Mouse (Mus musculus) limb, embryonic 12.5 days (tissue): ENCODE measurements at regions not wholly inside any gene's neighbourhood (a gene's known extent, or its start where the extent isn't known, plus 50 kb on each side); places are given as distances from the start of the nearest gene placed in this dataset.

Source experiments
- ATAC-seq: fragments of 200-750 bp; cut with Nextera tagmentation; 2 replicates; pipeline ENCODE4 v1.8.0; 2017; ENCODE audit warnings: low read depth, moderate TSS enrichment; ENCODE audit not compliant: insufficient number of reproducible peaks, insufficient read depth, low FRiP score, low TSS enrichment
- H3K27ac ChIP-seq: fragments of 300-500 bp; sonication (generic); 2 replicates; pipeline ENCODE4 v1.5.1; 2016; ENCODE audit warnings: mild to moderate bottlenecking, moderate library complexity
- H3K27me3 ChIP-seq: fragments of 300-500 bp; sonication (generic); 2 replicates; pipeline ENCODE4 v1.6.1; 2016; ENCODE audit warnings: mild to moderate bottlenecking, moderate library complexity
- H3K36me3 ChIP-seq: fragments of 300-500 bp; sonication (generic); 2 replicates; pipeline ENCODE4 v1.6.1; 2016; ENCODE audit warnings: mild to moderate bottlenecking, moderate library complexity
- H3K4me1 ChIP-seq: fragments of 300-500 bp; sonication (generic); replicated peaks from 2 replicates; pipeline ENCODE4 v1.6.1; 2016
- H3K4me2 ChIP-seq: fragments of 300-500 bp; sonication (generic); 2 replicates; pipeline ENCODE4 v1.6.1; 2016; ENCODE audit warnings: mild to moderate bottlenecking, moderate library complexity
- H3K4me3 ChIP-seq: fragments of 300-500 bp; sonication (generic); replicated peaks from 2 replicates; pipeline ENCODE4 v1.5.1; 2016; ENCODE audit warnings: mild to moderate bottlenecking
- H3K9ac ChIP-seq: fragments of 300-500 bp; sonication (generic); replicated peaks from 2 replicates; pipeline ENCODE4 v1.6.1; 2016; ENCODE audit warnings: mild to moderate bottlenecking, moderate library complexity
- H3K9me3 ChIP-seq: fragments of 300-500 bp; sonication (generic); 2 replicates; pipeline ENCODE4 v1.6.1; 2016; ENCODE audit warnings: mild to moderate bottlenecking, moderate library complexity
- WGBS: fragments of 180-500 bp; shearing (Covaris S2); methylation state at CpG from one replicate; pipeline ENCODE4 v1.1.7; 2016; 5-methylcytosine and 5-hydroxymethylcytosine counted together

DNA sequence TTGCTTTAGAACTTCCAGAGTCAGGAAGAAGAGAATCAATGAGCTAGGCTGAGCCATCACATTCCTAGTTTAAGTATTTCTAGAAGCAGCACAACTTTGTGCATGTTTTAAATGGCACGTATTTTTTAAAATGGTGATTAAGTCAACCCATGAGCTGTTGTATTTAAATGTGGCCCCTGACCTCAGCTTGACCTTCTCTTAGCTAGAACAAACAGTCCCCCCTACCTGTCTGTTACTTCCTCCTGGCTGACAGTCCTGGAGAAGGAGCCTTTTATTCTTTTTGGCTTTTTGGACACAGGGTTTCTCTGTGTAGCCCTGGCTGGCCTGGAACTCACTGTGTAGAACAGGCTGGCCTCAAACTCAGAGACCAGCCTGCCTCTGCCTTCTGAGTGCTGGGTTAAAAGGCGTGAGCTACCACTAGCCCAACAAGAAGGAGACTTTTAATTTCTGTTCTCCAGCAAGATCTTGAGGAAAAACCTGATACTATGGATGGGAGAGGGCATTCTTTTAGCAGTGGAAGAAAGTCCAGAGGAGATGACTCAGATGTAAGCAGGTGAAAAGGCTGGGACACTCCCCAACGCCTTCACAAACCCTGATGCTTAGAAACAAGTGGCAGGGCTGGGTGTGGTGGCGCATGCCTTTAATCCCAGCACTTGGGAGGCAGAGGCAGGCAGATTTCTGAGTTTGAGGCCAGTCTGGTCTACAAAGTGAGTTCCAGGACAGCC lies 69.3 kb upstream of the Rap1b start:
- no peak overlapping the region for H3K9ac ChIP-seq
- ATAC-seq = no peak
- no peak overlapping the region for H3K4me2 ChIP-seq

DNA sequence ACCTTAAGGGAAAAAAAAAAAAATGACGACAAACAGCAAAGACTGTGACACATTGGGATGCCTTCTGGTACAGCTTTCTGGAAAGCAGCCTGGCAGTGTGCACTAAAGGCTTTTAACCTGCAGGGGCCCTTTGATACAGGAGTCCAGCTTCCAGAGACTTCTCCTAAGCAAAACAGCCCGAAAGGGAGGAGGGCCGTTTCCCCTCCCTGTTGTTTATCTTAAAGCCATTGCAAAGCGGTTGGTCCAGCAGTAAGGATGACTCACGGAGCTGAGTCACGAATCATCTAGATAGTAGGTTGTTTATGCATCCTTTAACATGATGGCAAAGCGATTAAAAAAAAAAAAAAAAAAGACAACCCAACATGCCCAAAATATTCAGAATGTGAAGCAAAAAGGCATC lies 70.4 kb upstream of the Rap1b start:
- Histone ChIP-seq H3K4me2 (no peak overlapping the region), H3K27ac (no peak overlapping the region), H3K4me1 (no peaks in the 10 kb centered on the region), H3K9me3 (no peaks in the 10 kb centered on the region), H3K4me3 (no peak overlapping the region), H3K36me3 (no peaks in the 10 kb centered on the region), H3K27me3 (no peaks in the 10 kb centered on the region), H3K9ac (no peak overlapping the region)
- 38% methylated on average over 7 of the region's 7 CpGs for WGBS
- no peak for ATAC-seq

More for the DNA sequence above, 69.3 kb upstream of the Rap1b start:
- Histone ChIP-seq H3K27ac (no peak overlapping the region), H3K4me3 (no peak overlapping the region), H3K9me3 (no peaks in the 10 kb centered on the region), H3K27me3 (no peaks in the 10 kb centered on the region), H3K4me1 (peaks cover 3% of the 10 kb centered on the region; the same call in 1 of the 2 replicates), H3K36me3 (no peaks in the 10 kb centered on the region)
- 92% methylated on average over 4 of the region's 4 CpGs for WGBS

DNA sequence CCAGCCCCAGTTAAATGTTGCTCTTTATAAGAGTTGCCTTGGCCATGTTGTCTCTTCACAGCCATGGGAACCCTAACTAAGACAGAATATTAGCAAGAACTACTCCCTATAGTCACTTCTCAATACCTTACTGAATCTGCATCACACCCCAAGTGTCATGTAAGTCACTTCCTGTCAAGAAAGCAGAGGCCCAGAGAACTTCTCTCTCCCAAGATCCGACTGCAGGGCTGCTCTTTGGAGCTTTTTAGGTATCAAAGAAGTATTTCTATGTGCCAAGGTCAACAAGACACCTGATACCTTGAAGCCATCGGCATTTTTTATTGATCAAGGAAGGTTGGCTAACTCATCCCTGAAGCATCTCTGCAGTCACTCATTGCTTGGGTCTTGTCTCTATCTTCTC lies 72.0 kb upstream of the Rap1b start:
- H3K27ac ChIP-seq = no peak overlapping the region
- no peaks in the 10 kb centered on the region for H3K9me3 ChIP-seq
- no peak overlapping the region for H3K4me3 ChIP-seq
- H3K4me1 ChIP-seq = no peaks in the 10 kb centered on the region
- no peaks in the 10 kb centered on the region for H3K36me3 ChIP-seq
- H3K27me3 ChIP-seq = no peaks in the 10 kb centered on the region
- no peak for ATAC-seq
- H3K4me2 ChIP-seq = no peak overlapping the region
- WGBS = 76% methylated on average over 2 of the region's 2 CpGs
- H3K9ac ChIP-seq = no peak overlapping the region

DNA sequence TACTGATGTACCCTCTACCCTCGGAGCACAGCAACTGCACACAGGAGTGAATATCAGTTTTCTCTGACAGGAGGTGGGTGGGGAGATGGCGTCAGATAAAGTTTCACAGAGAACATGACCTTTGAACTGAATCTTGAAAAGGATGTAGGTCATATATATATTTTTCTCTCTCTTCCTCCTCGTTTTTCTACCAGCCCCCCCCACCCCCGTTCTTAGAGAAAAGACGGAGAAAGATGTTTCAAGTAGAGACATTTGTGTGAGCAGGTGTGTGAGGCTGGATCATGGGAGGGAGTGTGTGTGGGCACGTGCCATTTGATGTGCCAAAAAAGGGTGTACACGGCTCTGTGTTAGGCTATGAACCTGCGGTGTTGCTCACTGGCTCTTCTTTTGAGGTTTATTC lies 72.8 kb upstream of the Rap1b start:
- ATAC-seq = no peak
- H3K4me2 ChIP-seq = no peak overlapping the region
- no peak overlapping the region for H3K27ac ChIP-seq
- no peaks in the 10 kb centered on the region for H3K4me1 ChIP-seq
- no peaks in the 10 kb centered on the region for H3K36me3 ChIP-seq
- H3K4me3 ChIP-seq = no peak overlapping the region
- no peaks in the 10 kb centered on the region for H3K9me3 ChIP-seq
- no peaks in the 10 kb centered on the region for H3K27me3 ChIP-seq
- 70% methylated on average over 8 of the region's 8 CpGs for WGBS
- H3K9ac ChIP-seq = no peak overlapping the region

DNA sequence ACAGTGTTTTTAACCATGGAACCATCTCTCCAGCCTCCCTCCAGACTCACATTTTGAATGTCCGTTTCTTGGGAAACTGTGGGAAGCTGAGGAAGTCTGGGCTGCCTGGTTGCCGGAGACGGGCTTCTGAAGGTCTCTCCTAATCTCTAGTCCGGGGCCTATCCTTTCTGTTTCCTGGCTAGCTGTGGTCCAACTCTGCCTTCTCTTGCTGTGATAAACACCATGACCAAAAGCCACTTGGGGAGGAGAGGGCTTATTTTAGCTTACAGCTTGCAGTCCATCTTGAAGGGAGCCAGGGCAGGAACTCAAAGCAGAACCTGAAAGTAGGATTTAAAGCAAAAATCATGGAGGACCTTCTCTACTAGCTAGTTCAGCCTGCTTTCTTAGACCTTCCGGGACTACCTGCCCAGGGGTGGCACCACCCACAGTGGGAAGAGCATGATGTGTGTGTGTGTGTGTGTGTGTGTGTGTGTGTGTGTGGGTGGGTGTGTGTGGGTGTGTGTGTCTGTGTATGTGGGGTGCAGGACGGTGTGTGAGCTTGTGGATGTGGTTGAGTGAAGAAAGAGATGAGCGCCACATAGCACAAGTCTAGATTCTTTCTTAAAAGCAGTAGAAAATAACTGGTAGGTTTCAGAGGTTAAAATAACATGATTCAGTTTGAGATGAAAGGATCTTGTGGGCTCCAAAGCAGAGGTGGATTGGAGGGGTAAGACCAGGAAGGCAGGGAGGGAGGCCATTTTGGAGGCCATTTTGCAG lies 73.5 kb upstream of the Rap1b start:
- no peak overlapping the region for H3K4me3 ChIP-seq
- no peak overlapping the region for H3K9ac ChIP-seq
- H3K4me1 ChIP-seq = no peaks in the 10 kb centered on the region
- H3K27me3 ChIP-seq = no peaks in the 10 kb centered on the region
- WGBS = 92% methylated on average over 7 of the region's 7 CpGs
- H3K36me3 ChIP-seq = no peaks in the 10 kb centered on the region
- H3K4me2 ChIP-seq = no peak overlapping the region
- no peak overlapping the region for H3K27ac ChIP-seq
- H3K9me3 ChIP-seq = no peaks in the 10 kb centered on the region
- no peak for ATAC-seq

DNA sequence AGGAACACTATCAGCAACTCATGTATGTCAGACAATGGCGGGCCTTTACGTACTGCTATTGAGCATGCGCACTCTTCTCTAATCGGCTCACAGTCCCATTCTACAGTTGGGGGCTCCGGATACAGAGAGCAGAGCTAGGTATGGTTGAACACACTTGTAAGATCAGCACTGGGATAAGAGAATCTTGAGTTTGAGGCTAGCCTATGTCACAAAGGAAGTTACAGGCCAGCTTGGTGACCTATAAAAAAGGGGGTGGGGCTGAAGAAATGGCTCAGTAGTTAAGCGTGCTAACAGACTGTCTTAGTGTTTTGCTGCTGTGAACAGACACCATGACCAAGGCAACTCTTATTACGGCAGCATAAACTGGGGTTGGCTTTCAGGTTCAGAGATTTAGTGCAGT lies 79.4 kb upstream of the Rap1b start:
- WGBS = 97% methylated on average over 7 of the region's 7 CpGs
- no peak for ATAC-seq
- Histone ChIP-seq H3K9me3 (no peaks in the 10 kb centered on the region), H3K36me3 (no peaks in the 10 kb centered on the region), H3K4me2 (no peak overlapping the region), H3K4me3 (no peak overlapping the region), H3K4me1 (no peaks in the 10 kb centered on the region), H3K27me3 (no peaks in the 10 kb centered on the region), H3K27ac (no peak overlapping the region), H3K9ac (no peak overlapping the region)

DNA sequence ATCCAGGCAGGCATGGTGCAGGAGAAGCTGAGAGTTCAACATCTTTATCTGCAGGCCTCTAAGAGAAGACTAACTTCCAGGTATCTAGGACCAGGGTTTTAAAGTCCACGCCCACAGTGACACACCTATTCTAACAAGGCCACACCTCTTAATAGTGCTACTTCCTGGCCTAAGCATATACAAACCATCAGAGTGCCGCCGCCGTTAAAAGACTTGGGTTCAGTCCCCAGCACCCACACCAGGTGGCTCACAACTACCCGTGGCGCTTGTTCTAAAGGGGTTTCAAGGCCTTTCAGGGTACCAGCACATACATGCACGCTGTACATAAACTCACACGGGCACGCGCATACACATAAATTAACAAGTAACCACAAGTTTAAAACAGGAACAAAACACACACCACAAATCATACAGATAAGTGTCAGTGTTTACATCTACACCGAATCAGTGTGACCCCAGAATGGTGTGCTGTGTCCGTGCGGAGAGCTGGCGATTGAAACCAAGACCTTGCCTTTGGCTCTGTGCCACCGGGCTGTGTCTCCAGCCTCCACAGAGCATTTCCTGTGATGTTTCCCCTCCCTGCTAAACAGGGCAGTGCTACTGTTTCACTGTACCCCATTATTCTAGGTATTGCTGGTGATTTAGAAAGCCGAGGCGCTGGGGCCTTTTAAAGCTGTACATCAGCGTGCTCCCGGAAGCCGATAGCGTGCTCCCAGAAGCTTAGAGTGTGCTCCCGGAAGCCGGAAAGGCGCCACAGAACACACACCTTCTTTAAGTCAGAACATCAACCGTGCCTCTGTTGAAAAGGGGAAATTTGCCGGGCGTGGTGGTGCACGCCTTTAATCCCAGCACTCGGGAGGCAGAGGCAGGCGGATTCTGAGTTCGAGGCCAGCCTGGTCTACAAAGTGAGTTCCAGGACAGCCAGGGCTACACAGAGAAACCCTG lies 80.0 kb upstream of the Rap1b start:
- no peaks in the 10 kb centered on the region for H3K27me3 ChIP-seq
- H3K9ac ChIP-seq = no peak overlapping the region
- no peaks in the 10 kb centered on the region for H3K36me3 ChIP-seq
- no peak overlapping the region for H3K4me2 ChIP-seq
- 94% methylated on average over 31 of the region's 31 CpGs for WGBS
- no peaks in the 10 kb centered on the region for H3K9me3 ChIP-seq
- no peaks in the 10 kb centered on the region for H3K4me1 ChIP-seq
- ATAC-seq = no peak
- H3K27ac ChIP-seq = no peak overlapping the region
- no peak overlapping the region for H3K4me3 ChIP-seq

DNA sequence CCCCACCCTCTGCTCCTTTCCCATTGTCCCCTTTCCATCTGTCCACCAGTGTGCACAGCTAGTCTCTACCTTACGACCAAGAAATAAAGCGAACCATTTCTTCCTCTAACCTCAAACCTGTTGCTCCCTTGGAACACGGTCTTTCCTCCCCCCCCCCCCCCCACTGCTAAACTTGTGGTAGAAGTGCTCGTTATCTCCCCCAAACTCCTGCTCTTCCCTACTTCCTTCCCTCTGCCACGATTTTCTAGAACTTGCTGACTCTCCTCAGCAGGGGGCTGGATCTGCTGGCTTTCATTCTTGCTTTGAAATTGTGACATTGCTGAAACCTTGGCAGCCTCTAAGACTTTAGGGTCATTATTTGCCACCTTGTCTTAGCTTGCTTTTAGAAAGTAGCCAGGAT lies 83.2 kb upstream of the Rap1b start:
- Histone ChIP-seq H3K4me1 (no peaks in the 10 kb centered on the region), H3K36me3 (no peaks in the 10 kb centered on the region), H3K9ac (no peak overlapping the region), H3K27ac (no peak overlapping the region), H3K4me3 (no peak overlapping the region), H3K4me2 (no peak overlapping the region), H3K27me3 (no peaks in the 10 kb centered on the region), H3K9me3 (no peaks in the 10 kb centered on the region)
- ATAC-seq = no peak
- WGBS = 38% methylated on average over 5 of the region's 5 CpGs

DNA sequence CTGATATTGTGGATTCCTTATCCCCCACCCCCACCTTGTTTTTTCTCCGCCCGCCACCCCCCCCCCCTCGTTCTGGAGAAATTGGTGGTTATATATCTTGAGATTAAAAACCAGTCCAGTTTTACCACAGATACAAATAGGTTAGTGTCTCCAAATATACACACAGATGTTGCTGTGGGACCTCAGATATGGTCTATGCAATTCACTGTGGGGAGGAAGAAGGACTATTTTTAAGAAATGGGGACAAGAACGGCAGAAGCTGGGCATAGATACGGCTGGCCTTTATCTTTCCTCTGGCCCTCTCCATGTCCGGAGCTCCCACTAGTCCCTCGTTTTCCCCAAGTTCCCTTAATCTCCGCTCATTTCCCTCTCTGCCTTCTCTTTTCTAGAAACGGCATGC lies 89.0 kb upstream of the Rap1b start:
- H3K27ac ChIP-seq = no peak overlapping the region
- 61% methylated on average over 9 of the region's 9 CpGs for WGBS
- H3K9me3 ChIP-seq = no peaks in the 10 kb centered on the region
- H3K4me3 ChIP-seq = no peak overlapping the region
- H3K9ac ChIP-seq = no peak overlapping the region
- H3K4me1 ChIP-seq = peaks cover 5% of the 10 kb centered on the region; the same call in 1 of the 2 replicates
- H3K36me3 ChIP-seq = no peaks in the 10 kb centered on the region
- H3K27me3 ChIP-seq = no peaks in the 10 kb centered on the region
- H3K4me2 ChIP-seq = no peak overlapping the region
- ATAC-seq = no peak

DNA sequence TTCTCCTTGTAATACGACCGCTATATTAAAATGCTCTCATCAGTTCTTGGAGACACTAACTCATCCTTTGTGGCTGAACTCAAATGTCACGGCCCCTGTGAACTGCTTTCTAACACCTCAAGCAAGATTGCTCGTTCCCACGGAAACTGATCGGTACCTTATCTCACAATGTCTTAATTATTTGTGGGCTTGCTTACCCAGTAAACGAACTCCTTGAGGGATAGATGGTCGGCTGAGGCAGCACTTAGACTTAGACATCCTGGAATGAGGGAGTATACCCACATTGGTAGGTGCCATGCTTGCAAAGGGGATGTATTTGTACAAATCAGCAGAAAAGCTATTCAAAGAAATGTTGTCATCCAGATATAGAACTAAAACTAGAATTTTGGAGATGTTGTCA lies 92.9 kb upstream of the Rap1b start:
- 56% methylated on average over 8 of the region's 8 CpGs for WGBS
- Histone ChIP-seq H3K9ac (no peak overlapping the region), H3K4me1 (peaks cover 24% of the 10 kb centered on the region), H3K27me3 (no peaks in the 10 kb centered on the region), H3K27ac (no peak overlapping the region), H3K4me3 (no peak overlapping the region), H3K9me3 (no peaks in the 10 kb centered on the region), H3K4me2 (no peak overlapping the region), H3K36me3 (no peaks in the 10 kb centered on the region)
- ATAC-seq = no peak
